30 mouse cellular contexts compared by ENCODE assay signal in the genomic region with DNA sequence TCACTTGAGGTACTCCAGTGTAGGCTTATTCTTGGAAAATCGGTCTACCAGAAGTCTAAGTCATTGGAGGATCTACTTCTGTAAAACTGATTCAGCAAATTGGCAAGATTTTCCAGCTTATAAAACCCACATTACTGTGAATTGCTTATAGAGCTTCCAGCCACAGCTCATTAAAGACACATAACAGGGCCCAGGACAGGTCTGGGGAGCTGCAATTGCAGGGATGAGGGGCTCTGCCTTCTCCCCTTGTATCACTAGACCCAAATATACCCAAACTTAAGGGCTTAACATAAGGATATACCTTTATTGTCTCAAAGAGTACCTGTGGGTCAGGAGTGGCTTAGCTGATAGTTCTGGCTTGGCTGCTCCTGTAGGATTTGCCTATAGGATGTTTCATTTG.
"Had no signal": no experiment of that assay in that cellular context is flagged by ENCODE, and none has a peak within 500 bp of the region (broad histone marks: within the 10 kb centered on the region; RNA-seq: fewer than 3 reads in every experiment).

No protein-coding gene starts in this region.

- H3K9me3 ChIP-seq: limb, embryonic 12.5 days; liver, embryonic 12.5 days; liver, embryonic 13.5 days; liver, embryonic 15.5 days; lung, embryonic 15.5 days; midbrain, embryonic 10.5 days; midbrain, embryonic 12.5 days; midbrain, embryonic 13.5 days; midbrain, embryonic 15.5 days; neural tube, embryonic 12.5 days had no signal

- H3K4me2 ChIP-seq: limb, embryonic 12.5 days; liver, embryonic 11.5 days; liver, embryonic 12.5 days; liver, embryonic 13.5 days; liver, embryonic 15.5 days; lung, embryonic 14.5 days; lung, embryonic 15.5 days; midbrain, embryonic 11.5 days; midbrain, embryonic 12.5 days; midbrain, embryonic 13.5 days; midbrain, embryonic 15.5 days; neural tube, embryonic 12.5 days had no signal

- H3K27me3 ChIP-seq: limb, embryonic 12.5 days; liver, embryonic 12.5 days; liver, embryonic 13.5 days; liver, embryonic 15.5 days; lung, embryonic 15.5 days; midbrain, embryonic 12.5 days; midbrain, embryonic 13.5 days; midbrain, embryonic 15.5 days; neural tube, embryonic 12.5 days had no signal

- H3K36me3 ChIP-seq: limb, embryonic 12.5 days; liver, embryonic 12.5 days; liver, embryonic 13.5 days; liver, embryonic 15.5 days; lung, embryonic 15.5 days; midbrain, embryonic 10.5 days; midbrain, embryonic 12.5 days; midbrain, embryonic 13.5 days; midbrain, embryonic 15.5 days; neural tube, embryonic 12.5 days had no signal

- H3K4me3 ChIP-seq: left cerebral cortex, adult 2 months; limb, embryonic 12.5 days; liver, embryonic 12.5 days; liver, embryonic 13.5 days; liver, embryonic 15.5 days; lung, embryonic 15.5 days; megakaryocyte, embryonic 14.5 days; midbrain, embryonic 10.5 days; midbrain, embryonic 12.5 days; midbrain, embryonic 13.5 days; midbrain, embryonic 15.5 days; myocyte; neural tube, embryonic 12.5 days had no signal

- ATAC-seq: liver, embryonic 12.5 days; liver, postnatal 0 days; lung, postnatal 0 days; midbrain, embryonic 13.5 days; midbrain, embryonic 15.5 days; midbrain, embryonic 16.5 days had no signal

- H3K9ac ChIP-seq: limb, embryonic 12.5 days; liver, embryonic 12.5 days; liver, embryonic 13.5 days; liver, embryonic 14.5 days; liver, embryonic 15.5 days; liver, postnatal 0 days; lung, embryonic 14.5 days; lung, embryonic 15.5 days; midbrain, embryonic 12.5 days; midbrain, embryonic 13.5 days; midbrain, embryonic 15.5 days; neural tube, embryonic 12.5 days had no signal

- H3K4me1 ChIP-seq: liver, embryonic 12.5 days; liver, embryonic 13.5 days; liver, embryonic 15.5 days; lung, embryonic 15.5 days; megakaryocyte, embryonic 14.5 days; midbrain, embryonic 10.5 days; midbrain, embryonic 12.5 days; midbrain, embryonic 13.5 days; midbrain, embryonic 15.5 days; neural tube, embryonic 12.5 days had no signal

- H3K27ac ChIP-seq: left cerebral cortex, adult 2 months; limb, embryonic 12.5 days; liver, embryonic 12.5 days; liver, embryonic 13.5 days; liver, embryonic 14.5 days; liver, embryonic 15.5 days; lung, embryonic 15.5 days; macrophage; midbrain, embryonic 12.5 days; midbrain, embryonic 13.5 days; midbrain, embryonic 15.5 days; neural tube, embryonic 12.5 days had no signal

- DNase-seq: left cerebral cortex, postnatal 4 days; liver; liver, embryonic 13.5 days; liver, postnatal 0 days; lung, adult 18-20 months; lung, adult 2 months; lung, postnatal 10 days; lung, postnatal 14 days; lung, postnatal 36 days; lung, postnatal 4 days; midbrain, embryonic 14.5 days had no signal
